Mouse (Mus musculus): ENCODE results near the gene Hk3. TPM values are rescaled to one million over a fixed set of nuclear protein-coding genes. Genes with fewer than 3 reads are reported as not detected.

The Hk3 gene
- total RNA-seq, 1 experiment from 2014 or later, result 112 TPM

GRCm38 (mm10) chr13:54960491-54960890 lies 60.7 kb downstream of the Hk3 start:
- no peak for ATAC-seq (ENCODE audit: extremely low read depth, insufficient number of reproducible peaks, low FRiP score, poor library complexity, severe bottlenecking)

GRCm38 (mm10) chr13:54959842-54960241 lies 61.3 kb downstream of the Hk3 start:
- ATAC-seq (ENCODE audit: extremely low read depth, insufficient number of reproducible peaks, low FRiP score, poor library complexity, severe bottlenecking), result no peak

DNA sequence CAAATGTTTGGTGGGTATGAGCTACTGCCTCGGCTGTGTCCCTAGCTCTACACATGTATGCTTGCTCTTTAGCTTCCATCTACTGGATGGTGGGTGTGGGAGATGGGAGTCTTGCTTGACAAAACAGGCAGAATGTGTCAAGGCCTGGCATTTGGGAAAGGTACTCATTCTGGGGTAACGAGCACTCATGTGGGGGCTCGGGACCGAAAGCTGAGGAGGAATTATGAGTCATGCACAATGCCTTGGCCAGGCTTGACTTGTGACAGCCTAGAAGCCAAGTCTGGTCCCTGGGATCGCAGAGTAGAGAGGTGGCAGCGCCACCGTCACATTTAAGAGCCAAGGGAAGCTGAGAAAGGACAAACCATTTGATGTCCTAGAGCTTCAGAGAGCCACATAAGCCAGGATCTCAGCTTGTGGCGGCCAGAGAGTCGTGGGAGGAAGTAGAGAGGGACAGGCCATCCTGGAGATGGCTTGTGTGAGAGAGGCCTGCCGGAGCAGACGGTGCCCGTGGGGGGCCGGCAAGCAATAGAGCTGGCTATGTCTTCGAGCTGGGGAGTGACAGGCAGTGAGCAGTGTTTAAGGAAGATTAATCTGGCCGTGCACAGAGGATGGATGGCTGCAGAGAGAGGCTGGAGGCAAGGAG lies 62.0 kb downstream of the Hk3 start:
- ATAC-seq (ENCODE audit: extremely low read depth, insufficient number of reproducible peaks, low FRiP score, poor library complexity, severe bottlenecking), result no peak

DNA sequence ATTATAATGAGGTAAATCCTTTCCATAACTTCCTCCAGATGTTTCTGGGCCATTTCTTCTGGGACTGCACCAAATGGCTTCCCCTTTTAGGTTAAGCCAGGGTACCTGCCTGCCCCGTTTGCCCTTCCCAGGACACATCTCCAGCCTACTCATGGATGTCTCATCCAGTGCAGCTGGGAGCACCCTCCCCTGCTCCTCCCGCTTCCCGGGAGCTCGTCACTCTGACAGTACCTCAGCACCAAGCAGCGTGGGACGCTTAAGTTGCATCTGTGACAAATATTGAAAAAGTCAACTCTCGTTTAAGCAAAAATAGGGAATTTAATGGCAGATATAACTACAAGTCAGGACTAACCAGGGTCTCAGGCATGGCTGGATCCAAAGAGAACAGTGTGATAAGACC lies 63.9 kb downstream of the Hk3 start:
- no peak for ATAC-seq (ENCODE audit: extremely low read depth, insufficient number of reproducible peaks, low FRiP score, poor library complexity, severe bottlenecking)

Other genes with a start within 250 kb of the Hk3 start
- not detected in 2 replicates for gene Eif4e1b, start 237.4 kb downstream of the Hk3 start, total RNA-seq (2017)
- gene Tspan17, start 232.0 kb downstream of the Hk3 start, total RNA-seq (2017), result 1.4 and 2.1 TPM in 2 replicates
- 0.12 TPM in 1 of 2 replicates, not detected in the other for gene Unc5a, start 72.0 kb downstream of the Hk3 start, total RNA-seq (2017)
- gene Uimc1, start 78.9 kb upstream of the Hk3 start, total RNA-seq (2017), result 88.2 and 112 TPM in 2 replicates
- 19.3 and 22.6 TPM in 2 replicates for gene Zfp346, start 83.9 kb upstream of the Hk3 start, total RNA-seq (2017)
- not detected in 2 replicates for gene Gm17617, start 112.2 kb upstream of the Hk3 start, total RNA-seq (2017)
- gene Fgfr4, start 131.3 kb upstream of the Hk3 start, total RNA-seq (2017), result not detected in 2 replicates
- gene Nsd1, start 188.4 kb upstream of the Hk3 start, total RNA-seq (2017), result 211 and 232 TPM in 2 replicates

Data from neutrophil, adult 5-6 weeks (primary cell).